Mouse (Mus musculus): ENCODE results near the gene Sema6b. TPM values are rescaled to one million over a fixed set of nuclear protein-coding genes. Genes with fewer than 3 reads are reported as not detected.

Sema6b gene
- polyA plus RNA-seq, 1 experiment from 2014 or later: 0.81 TPM

DNA sequence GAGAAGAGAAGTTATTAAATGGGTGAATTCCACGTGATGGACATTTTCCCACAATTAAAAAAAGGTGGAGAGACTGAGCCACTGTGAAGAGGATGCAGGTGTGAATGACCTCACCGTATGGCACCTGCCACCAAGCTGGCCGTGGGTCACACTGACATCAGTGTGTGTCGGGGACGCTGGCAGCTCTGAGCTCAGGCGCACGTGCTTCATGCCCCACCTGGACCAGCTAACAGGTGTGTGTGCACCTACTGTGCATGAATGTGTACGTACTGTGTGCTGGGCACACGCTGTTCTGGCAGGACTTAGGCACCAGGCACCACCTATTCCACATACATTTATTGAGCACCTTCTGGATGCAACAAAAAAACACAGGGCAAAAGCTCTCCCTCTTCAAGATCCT, 4.4 kb upstream of the Sema6b start:
- Histone ChIP-seq H3K9ac (no peak overlapping the region), H3K4me2 (no peak overlapping the region), H3K27me3 (peaks cover 98% of the 10 kb centered on the region), H3K9me3 (replicated peaks) (no peaks in the 10 kb centered on the region), H3K27ac (replicated peaks) (no peak overlapping the region), H3K4me1 (replicated peaks) (peaks cover 25% of the 10 kb centered on the region), H3K36me3 (replicated peaks) (no peaks in the 10 kb centered on the region), H3K4me3 (replicated peaks) (no peak overlapping the region)
- 55% methylated on average over 9 of the region's 9 CpGs for WGBS (ENCODE audit: insufficient replicate concordance)
- no peak for ATAC-seq (ENCODE audit: insufficient read depth)

DNA sequence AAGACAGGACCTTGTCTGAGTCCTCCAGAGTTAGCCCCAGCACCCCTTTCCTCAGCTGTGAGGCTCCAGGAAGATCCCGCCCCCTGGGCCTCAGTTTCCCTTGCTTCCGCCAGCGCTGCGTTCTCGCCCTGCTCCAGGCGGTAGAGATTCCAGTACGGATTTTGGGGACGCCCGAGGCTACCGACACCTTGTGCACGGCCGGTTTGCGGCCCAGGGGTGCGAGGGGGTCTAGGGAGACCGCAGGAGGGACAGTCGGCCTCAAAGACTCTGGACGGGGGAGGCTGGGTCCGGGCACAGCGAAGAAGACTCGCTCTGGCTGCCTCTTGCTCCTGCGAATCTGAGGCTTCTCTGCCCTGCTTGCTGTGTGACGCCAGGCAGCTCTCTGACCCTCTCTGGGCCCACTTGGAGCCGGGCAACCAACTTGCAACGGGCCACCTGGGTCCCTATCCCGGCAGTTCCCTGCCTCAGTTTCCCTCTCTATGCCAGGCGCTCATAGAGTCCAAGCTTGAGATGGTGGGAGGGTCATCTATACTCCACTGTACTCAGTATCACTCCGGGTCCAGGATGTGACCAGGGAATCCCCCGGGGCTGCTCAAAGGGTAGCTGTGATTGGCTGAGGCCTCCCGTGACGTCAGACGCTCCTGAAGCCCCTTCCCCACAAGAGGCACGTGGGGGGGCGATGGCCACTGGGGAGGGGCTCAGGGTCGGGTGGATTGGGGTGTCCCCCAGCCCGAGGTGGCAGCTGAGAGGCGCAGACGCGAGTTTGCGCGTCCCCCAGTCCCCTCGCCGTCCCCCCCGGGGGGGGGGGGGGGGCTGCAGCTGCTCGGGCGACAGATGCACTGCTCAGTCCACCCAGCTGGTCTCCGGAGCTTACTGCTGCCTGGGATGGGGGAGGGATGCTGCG, 1.8 kb upstream of the Sema6b start:
- Histone ChIP-seq H3K9ac (no peak overlapping the region), H3K36me3 (replicated peaks) (no peaks in the 10 kb centered on the region), H3K4me1 (replicated peaks) (peaks cover 32% of the 10 kb centered on the region), H3K9me3 (replicated peaks) (no peaks in the 10 kb centered on the region), H3K4me3 (replicated peaks) (peak overlapping the region; percentile 32), H3K27me3 (peaks cover 91% of the 10 kb centered on the region), H3K4me2 (peak overlapping the region; percentile 60), H3K27ac (replicated peaks) (no peak overlapping the region)
- WGBS (ENCODE audit: insufficient replicate concordance): 3% methylated on average over 47 of the region's 47 CpGs
- no peak for ATAC-seq (ENCODE audit: insufficient read depth)

DNA sequence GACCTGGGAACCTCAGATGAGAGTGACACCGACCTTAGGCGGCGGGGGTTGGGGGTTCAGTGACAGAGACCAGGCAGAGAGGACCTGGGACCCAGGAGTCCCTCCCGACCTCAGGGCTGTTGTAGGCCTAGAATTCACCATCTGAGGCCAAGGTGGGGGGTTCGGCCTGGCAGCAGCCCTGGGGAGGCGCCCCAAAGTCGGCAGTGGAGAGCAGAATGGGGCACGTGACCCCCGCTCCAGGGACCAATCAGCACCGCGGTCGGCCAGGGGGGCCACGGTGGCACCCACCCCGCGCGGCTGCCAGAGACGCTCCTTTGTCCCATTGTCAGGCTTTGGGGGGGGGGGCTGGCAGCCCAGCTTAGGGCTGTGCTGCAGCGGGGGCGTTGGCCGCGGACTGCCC, 788 bp downstream of the Sema6b start:
- WGBS (ENCODE audit: insufficient replicate concordance): 9% methylated on average over 21 of the region's 21 CpGs
- H3K4me2 ChIP-seq: peak overlapping the region; percentile 85
- no peak overlapping the region for H3K27ac ChIP-seq (replicated peaks)
- ATAC-seq (ENCODE audit: insufficient read depth): no peak
- no peaks in the 10 kb centered on the region for H3K9me3 ChIP-seq (replicated peaks)
- no peak overlapping the region for H3K9ac ChIP-seq
- no peaks in the 10 kb centered on the region for H3K36me3 ChIP-seq (replicated peaks)
- H3K4me3 ChIP-seq (replicated peaks): peak overlapping the region; percentile 57
- peaks cover 43% of the 10 kb centered on the region for H3K4me1 ChIP-seq (replicated peaks)
- H3K27me3 ChIP-seq: peaks cover 68% of the 10 kb centered on the region

DNA sequence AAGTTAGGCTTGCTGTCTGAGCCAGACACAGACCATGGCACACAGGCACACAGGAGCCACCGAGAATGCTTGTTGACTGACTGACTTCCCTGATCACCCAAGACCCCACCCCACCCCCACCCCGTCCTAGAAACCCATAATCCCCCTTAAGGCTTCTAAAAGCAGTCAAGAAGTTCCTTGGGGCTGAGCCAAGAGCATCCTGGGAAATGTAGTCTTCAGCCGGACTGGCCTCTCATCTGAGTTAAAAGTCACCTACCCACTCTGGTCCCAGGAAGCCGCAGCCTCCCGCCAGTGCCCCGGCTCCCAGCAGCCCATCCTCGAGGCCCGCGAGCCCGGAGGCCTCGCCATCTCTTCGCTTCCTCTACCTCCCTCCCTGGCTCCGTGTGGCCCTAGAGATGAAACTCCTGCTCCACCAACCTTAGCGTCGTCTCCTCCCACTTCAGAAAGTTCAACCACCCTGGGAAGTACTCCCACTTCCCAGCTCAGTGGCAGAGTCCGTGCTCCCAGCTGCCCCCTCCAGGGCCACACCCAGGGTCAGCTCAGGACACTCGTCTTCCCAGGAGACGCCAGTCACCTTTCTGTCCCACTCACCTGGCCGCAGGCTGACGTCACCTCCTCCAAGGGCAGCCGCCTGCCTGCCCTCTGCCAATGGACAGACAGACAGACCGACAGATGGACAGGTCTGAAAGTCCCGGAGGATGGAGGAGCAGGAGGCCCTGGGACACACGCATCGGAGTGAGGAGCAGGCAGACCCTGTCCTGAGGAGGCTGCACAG, 2.1 kb downstream of the Sema6b start:
- no peak overlapping the region for H3K9ac ChIP-seq
- H3K27me3 ChIP-seq: peaks cover 54% of the 10 kb centered on the region
- H3K36me3 ChIP-seq (replicated peaks): no peaks in the 10 kb centered on the region
- 37% methylated on average over 25 of the region's 25 CpGs for WGBS (ENCODE audit: insufficient replicate concordance)
- H3K9me3 ChIP-seq (replicated peaks): no peaks in the 10 kb centered on the region
- H3K4me1 ChIP-seq (replicated peaks): peaks cover 56% of the 10 kb centered on the region
- ATAC-seq (ENCODE audit: insufficient read depth): no peak
- H3K4me3 ChIP-seq (replicated peaks): no peak overlapping the region
- no peak overlapping the region for H3K27ac ChIP-seq (replicated peaks)
- H3K4me2 ChIP-seq: no peak overlapping the region

DNA sequence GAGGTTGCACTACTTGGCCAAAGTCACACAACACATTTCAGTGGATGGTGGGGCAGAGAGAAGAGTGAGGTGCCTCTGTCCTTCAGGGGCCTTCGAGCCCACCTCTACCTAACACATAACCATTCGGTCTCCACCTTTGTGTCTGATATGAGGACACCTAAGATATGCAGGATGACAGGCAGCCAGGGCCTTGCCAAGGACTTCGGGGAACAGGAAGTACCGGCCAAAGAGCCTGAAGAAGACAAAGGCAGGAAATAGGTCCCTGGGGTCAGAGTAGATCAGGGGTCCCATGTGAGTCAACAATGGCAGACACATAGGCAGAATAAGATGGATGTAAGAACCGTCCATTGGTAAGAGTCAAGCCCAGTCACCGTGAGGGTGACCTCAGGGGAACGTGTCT, 3.6 kb downstream of the Sema6b start:
- Histone ChIP-seq H3K4me1 (replicated peaks) (peaks cover 54% of the 10 kb centered on the region), H3K27me3 (peaks cover 40% of the 10 kb centered on the region), H3K4me3 (replicated peaks) (no peak overlapping the region), H3K36me3 (replicated peaks) (no peaks in the 10 kb centered on the region), H3K9ac (no peak overlapping the region), H3K27ac (replicated peaks) (no peak overlapping the region), H3K4me2 (no peak overlapping the region), H3K9me3 (replicated peaks) (no peaks in the 10 kb centered on the region)
- WGBS (ENCODE audit: insufficient replicate concordance): 53% methylated on average over 7 of the region's 7 CpGs
- no peak for ATAC-seq (ENCODE audit: insufficient read depth)

DNA sequence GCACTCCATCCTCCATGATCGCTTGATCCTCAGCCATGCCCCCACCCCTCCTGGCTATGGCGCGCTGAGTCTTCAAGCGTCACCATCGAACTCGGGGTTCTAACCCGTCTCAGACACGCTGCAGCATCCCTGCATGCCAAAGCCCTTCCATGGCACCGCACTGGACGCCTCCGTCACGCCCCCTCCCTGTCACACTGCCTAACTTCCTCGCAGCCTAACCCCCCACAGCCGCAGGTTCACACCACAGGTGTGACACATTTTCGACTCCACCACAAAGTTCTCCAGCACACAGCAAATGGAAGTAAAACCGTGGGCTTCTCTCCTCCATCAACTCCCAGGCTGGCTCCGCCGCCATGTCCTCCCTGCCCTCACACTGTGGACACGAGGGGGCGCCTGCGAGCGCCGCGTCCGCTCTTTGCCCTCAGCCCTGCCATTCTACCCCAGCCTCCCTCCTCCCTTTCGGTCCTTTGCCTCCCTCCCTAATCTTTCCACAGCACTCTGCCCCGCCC, 5.6 kb downstream of the Sema6b start:
- H3K9ac ChIP-seq: no peak overlapping the region
- ATAC-seq (ENCODE audit: insufficient read depth): peak; percentile 17; the same call in 1 of the 2 replicates
- under 1% methylated on average over 27 of the region's 27 CpGs for WGBS (ENCODE audit: insufficient replicate concordance)

DNA sequence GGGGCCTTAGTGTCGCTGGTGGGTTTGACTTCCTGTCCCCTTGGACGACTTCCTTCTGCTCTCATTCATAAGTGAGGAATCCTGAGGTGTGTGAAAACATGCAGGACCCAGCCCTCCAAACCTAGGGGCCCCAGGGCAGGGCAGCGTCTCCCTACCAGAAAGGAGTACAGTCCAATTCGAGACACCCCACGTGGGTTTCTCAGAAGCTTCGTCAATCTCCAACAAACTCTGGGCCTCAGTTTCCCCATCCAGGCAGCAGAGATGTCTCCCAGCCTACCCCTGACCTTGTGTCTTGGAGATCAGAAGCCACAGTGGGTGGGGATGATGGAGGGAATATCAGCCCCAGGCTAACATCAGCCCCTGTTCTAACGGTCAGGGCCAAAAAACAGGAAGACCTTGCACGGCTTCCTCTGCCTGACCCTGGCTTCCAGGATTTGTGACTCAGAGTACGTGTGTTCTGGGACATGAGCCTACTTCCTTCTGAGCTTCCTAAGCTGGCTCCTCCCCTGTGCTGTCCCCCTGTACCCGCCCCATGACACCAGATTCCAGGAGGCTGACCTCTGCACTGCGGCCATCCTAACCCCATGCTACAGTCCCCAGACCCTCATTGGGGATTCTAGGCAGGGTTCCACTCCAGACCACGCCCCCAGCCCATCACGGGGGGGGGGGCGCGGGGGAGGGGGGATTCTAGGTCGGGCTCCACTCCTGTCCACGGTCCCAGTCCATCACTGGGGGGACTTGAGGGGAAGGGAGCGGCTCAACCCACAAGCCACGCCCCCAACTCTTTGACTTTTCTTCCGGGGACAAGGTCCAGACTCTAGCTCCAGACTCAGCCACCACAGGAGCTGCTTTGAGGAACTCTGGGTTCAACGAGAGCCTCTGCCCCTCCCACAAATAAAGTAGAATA, 6.4 kb downstream of the Sema6b start:
- Histone ChIP-seq H3K4me2 (peak overlapping the region; percentile 83), H3K27ac (replicated peaks) (peak overlapping the region; percentile 80), H3K9me3 (replicated peaks) (no peaks in the 10 kb centered on the region), H3K36me3 (replicated peaks) (peaks cover 7% of the 10 kb centered on the region), H3K9ac (0 out of 2 replicates have a peak overlapping the region, but pooled peaks have one; percentile 15), H3K27me3 (peaks cover 11% of the 10 kb centered on the region), H3K4me1 (replicated peaks) (peaks cover 36% of the 10 kb centered on the region), H3K4me3 (replicated peaks) (peak overlapping the region; percentile 50)
- 5% methylated on average over 20 of the region's 21 CpGs for WGBS (ENCODE audit: insufficient replicate concordance)
- peak; percentile 86 for ATAC-seq (ENCODE audit: insufficient read depth)

More for the DNA sequence above, 5.6 kb downstream of the Sema6b start:
- Histone ChIP-seq H3K4me1 (replicated peaks) (peaks cover 40% of the 10 kb centered on the region), H3K4me3 (replicated peaks) (peak overlapping the region; percentile 50), H3K27ac (replicated peaks) (peak overlapping the region; percentile 80), H3K36me3 (replicated peaks) (peaks cover 7% of the 10 kb centered on the region), H3K27me3 (peaks cover 19% of the 10 kb centered on the region), H3K9me3 (replicated peaks) (no peaks in the 10 kb centered on the region), H3K4me2 (peak overlapping the region; percentile 83)

DNA sequence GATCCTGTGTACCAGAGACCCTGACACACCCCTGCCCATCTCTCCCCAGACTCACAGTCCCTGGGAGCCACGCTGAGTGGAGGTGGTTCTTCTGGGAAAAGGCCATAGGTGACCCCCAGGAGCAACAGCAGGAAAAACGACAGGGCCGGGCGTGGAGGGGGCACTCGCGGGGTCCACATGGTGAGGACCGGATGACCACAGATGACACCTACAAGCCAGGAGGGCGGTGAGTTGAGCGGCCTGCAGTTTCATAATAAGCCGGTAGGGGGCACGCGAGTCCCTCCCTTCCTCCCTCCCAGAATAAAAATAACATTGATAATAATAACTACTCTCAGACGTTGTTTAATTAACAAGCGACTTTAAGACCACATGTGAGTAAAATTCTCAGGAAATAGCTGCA, 7.5 kb downstream of the Sema6b start:
- Histone ChIP-seq H3K36me3 (replicated peaks) (peaks cover 7% of the 10 kb centered on the region), H3K27ac (replicated peaks) (no peak overlapping the region), H3K4me3 (replicated peaks) (no peak overlapping the region), H3K9ac (no peak overlapping the region), H3K4me2 (peak overlapping the region; percentile 26; the same call in 1 of the 2 replicates), H3K9me3 (replicated peaks) (no peaks in the 10 kb centered on the region), H3K4me1 (replicated peaks) (peaks cover 30% of the 10 kb centered on the region), H3K27me3 (peaks cover 3% of the 10 kb centered on the region; the same call in 1 of the 2 replicates)
- ATAC-seq (ENCODE audit: insufficient read depth): no peak
- WGBS (ENCODE audit: insufficient replicate concordance): 4% methylated on average over 14 of the region's 14 CpGs

DNA sequence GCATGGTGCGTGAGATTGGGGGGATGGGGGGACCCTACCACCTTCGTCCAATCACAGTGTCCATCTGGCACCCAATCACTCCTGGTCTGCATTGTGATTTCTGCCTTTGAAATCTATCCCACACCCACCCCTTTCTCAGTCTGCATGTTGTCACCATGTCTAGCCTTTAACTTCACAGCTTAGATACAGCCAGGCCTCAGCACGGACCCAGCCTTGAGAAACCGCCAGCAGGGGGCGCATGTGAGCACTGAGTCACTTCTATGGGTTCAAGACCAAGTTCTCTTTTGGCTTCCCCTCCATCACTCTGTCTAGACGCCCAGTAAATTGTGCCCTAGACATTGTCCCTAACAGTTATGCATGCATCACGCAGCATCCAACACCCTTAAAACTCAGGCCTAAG, 8.3 kb downstream of the Sema6b start:
- Histone ChIP-seq H3K9me3 (replicated peaks) (no peaks in the 10 kb centered on the region), H3K36me3 (replicated peaks) (peaks cover 7% of the 10 kb centered on the region), H3K9ac (no peak overlapping the region), H3K4me1 (replicated peaks) (peaks cover 30% of the 10 kb centered on the region), H3K27me3 (no peaks in the 10 kb centered on the region), H3K4me2 (no peak overlapping the region), H3K27ac (replicated peaks) (no peak overlapping the region), H3K4me3 (replicated peaks) (no peak overlapping the region)
- WGBS (ENCODE audit: insufficient replicate concordance): 33% methylated on average over 7 of the region's 7 CpGs
- no peak for ATAC-seq (ENCODE audit: insufficient read depth)

DNA sequence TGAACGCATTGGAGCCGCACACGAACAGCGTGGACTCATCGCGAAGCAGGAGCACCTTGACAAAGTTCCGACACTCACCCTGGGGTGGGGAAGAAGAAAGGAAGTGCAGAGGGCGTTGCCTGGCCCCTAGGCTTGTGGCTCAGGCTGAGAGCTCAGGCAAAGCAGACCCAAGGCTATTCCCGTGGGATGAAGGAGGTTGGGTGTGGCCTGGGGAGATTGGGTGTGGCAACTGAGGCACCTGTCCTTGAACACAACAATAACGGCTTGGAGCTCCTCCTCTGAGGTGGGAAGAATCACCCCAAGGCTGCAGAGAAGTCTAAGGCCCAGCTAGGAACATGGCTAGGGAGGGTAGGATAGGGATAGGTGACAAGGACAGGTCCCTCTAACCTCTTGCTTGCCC, 9.0 kb downstream of the Sema6b start:
- no peak for ATAC-seq (ENCODE audit: insufficient read depth)

More for the DNA sequence above, 9.0 kb downstream of the Sema6b start:
- peaks cover 7% of the 10 kb centered on the region for H3K36me3 ChIP-seq (replicated peaks)
- no peak overlapping the region for H3K4me2 ChIP-seq
- peaks cover 30% of the 10 kb centered on the region for H3K4me1 ChIP-seq (replicated peaks)
- H3K9me3 ChIP-seq (replicated peaks): no peaks in the 10 kb centered on the region
- H3K9ac ChIP-seq: no peak overlapping the region
- no peaks in the 10 kb centered on the region for H3K27me3 ChIP-seq
- no peak overlapping the region for H3K4me3 ChIP-seq (replicated peaks)
- 79% methylated on average over 10 of the region's 10 CpGs for WGBS (ENCODE audit: insufficient replicate concordance)
- no peak overlapping the region for H3K27ac ChIP-seq (replicated peaks)

Measured in liver, embryonic 15.5 days (tissue).